ENCODE assay signal across 8 mouse cellular contexts in genomic region chr7:139684553-139684929, GRCm38 (mm10). TPM values are rescaled to one million over a fixed set of nuclear protein-coding genes. Genes with fewer than 3 reads are reported as not detected.
A peak's percentile ranks its signal among the peaks of the same experiment; 100 is the strongest.
DNase-seq lines count a peak whose midpoint lies in the region; ATAC-seq and TF ChIP-seq lines count a peak whose summit lies in the region.

No protein-coding gene starts in this region.

- peak overlapping the region; percentile 64 for H3K4me2 ChIP-seq in forebrain, postnatal 0 days (ENCODE audit: low read depth)
- H3K4me2 ChIP-seq in lung, embryonic 16.5 days (ENCODE audit: low read depth, low read length), result peak overlapping the region; percentile 94

- TF ChIP-seq CTCF in G1E (IDR thresholded peaks at IDR 0.05; ENCODE audit: low read depth, low read length), result no peak
- peak; percentile 92 for TF ChIP-seq CTCF in forebrain, postnatal 0 days (IDR thresholded peaks at IDR 0.05; ENCODE audit: low read depth)

- peak; percentile 61 for ATAC-seq in G1E (ENCODE audit: extremely low read depth, insufficient number of reproducible peaks, low FRiP score, poor library complexity, severe bottlenecking)
- ATAC-seq in forebrain, postnatal 0 days, result peak; percentile 93
- peak; percentile 93 to 95 for ATAC-seq in hematopoietic stem cell, adult 5-6 weeks (replicated peaks in 1 of 2; ENCODE audit: insufficient read depth in 1 of 2, low FRiP score in 2 of 2, low TSS enrichment in 1 of 2, low read depth in 1 of 2, poor library complexity in 2 of 2, severe bottlenecking in 2 of 2)
- peak; percentile 91 for ATAC-seq in lung, embryonic 16.5 days (ENCODE audit: low read depth)

- peaks cover 53% of the 10 kb centered on the region for H3K9me3 ChIP-seq in G1E (replicated peaks)
- no peaks in the 10 kb centered on the region for H3K9me3 ChIP-seq in forebrain, postnatal 0 days (ENCODE audit: low read length)
- no peaks in the 10 kb centered on the region for H3K9me3 ChIP-seq in lung, embryonic 16.5 days (ENCODE audit: control insufficient read depth, low read length)

- H3K4me1 ChIP-seq in G1E (ENCODE audit: insufficient read depth, low read depth, low read length), result peaks cover 8% of the 10 kb centered on the region
- H3K4me1 ChIP-seq in forebrain, postnatal 0 days (ENCODE audit: insufficient read depth), result 0 out of 2 replicates have a peak, but pooled peaks cover 3% of the 10 kb centered on the region
- H3K4me1 ChIP-seq in lung, embryonic 16.5 days (replicated peaks; ENCODE audit: control insufficient read depth, insufficient read depth, low read length), result 0 out of 2 replicates have a peak, but pooled peaks cover 5% of the 10 kb centered on the region

- peak overlapping the region; percentile 56 for H3K9ac ChIP-seq in forebrain, postnatal 0 days
- peak overlapping the region; percentile 63 for H3K9ac ChIP-seq in lung, embryonic 16.5 days (ENCODE audit: low read length)

- H3K27ac ChIP-seq in forebrain, postnatal 0 days (ENCODE audit: low read depth, low read length), result peak overlapping the region; percentile 60
- H3K27ac ChIP-seq in lung, embryonic 16.5 days (ENCODE audit: low read length), result no peak overlapping the region

- no peaks in the 10 kb centered on the region for H3K36me3 ChIP-seq in G1E (replicated peaks)
- no peaks in the 10 kb centered on the region for H3K36me3 ChIP-seq in forebrain, postnatal 0 days (ENCODE audit: insufficient read depth)
- H3K36me3 ChIP-seq in lung, embryonic 16.5 days (ENCODE audit: control insufficient read depth, insufficient read depth, low read length), result no peaks in the 10 kb centered on the region

- H3K4me3 ChIP-seq in G1E (ENCODE audit: low read depth, low read length), result peak overlapping the region; percentile 65
- peak overlapping the region; percentile 53 for H3K4me3 ChIP-seq in forebrain, postnatal 0 days (ENCODE audit: low read depth, low read length)
- peak overlapping the region; percentile 65 for H3K4me3 ChIP-seq in lung, embryonic 16.5 days (ENCODE audit: low read length)

- DNase-seq in G1E (ENCODE audit: low spot score), result peak; percentile 51
- peak; percentile 95 to 96 for DNase-seq in cerebellum, adult 18-20 months
- DNase-seq in forebrain, postnatal 0 days, result peak; percentile 94
- DNase-seq in layer of hippocampus, adult 9-10 months (ENCODE audit: low spot score), result peak; percentile 90
- DNase-seq in ovary, postnatal 10 days (ENCODE audit: low spot score), result peak; percentile 53
- peak; percentile 88 to 93 for DNase-seq in thymus, postnatal 10 days (ENCODE audit: low spot score in 2 of 2)

- under 1% methylated on average over 14 of the region's 14 CpGs for WGBS in forebrain, postnatal 0 days
- WGBS in lung, embryonic 16.5 days, result under 1% methylated on average over 14 of the region's 14 CpGs

- peaks cover 11% of the 10 kb centered on the region for H3K27me3 ChIP-seq in G1E (ENCODE audit: insufficient read depth, low read length)
- H3K27me3 ChIP-seq in forebrain, postnatal 0 days (ENCODE audit: insufficient read depth, low read length), result no peaks in the 10 kb centered on the region
- H3K27me3 ChIP-seq in lung, embryonic 16.5 days (ENCODE audit: control insufficient read depth, insufficient read depth, low read depth, low read length), result no peaks in the 10 kb centered on the region

RNA-seq across cellular contexts. Expression of gene Cfap46, which starts 0.9 kb away (rescaled TPM):
- total RNA-seq in G1E (2014; fragmentation: Nextera tagmentation) (not detected in 2 replicates), G1E (2017) (not detected in 2 replicates)
- not detected in 2 replicates for polyA plus RNA-seq in G1E (2012)
- total RNA-seq in forebrain, postnatal 0 days (2014; rRNA removed), result 2.5 and 4.5 TPM in 2 replicates
- 1.7 and 3.1 TPM in 2 replicates for polyA plus RNA-seq in forebrain, postnatal 0 days (2015; fragmentation: Nextera tagmentation; extraction: Ambion mirVana)
- not detected in 2 replicates for total RNA-seq in hematopoietic stem cell, adult 5-6 weeks (2017)
- polyA plus RNA-seq in lung, embryonic 16.5 days (2015; fragmentation: Nextera tagmentation; extraction: Ambion mirVana), result 2.7 and 3.3 TPM in 2 replicates
